Mouse (Mus musculus): ENCODE data around the gene Ccndbp1. TPM values are rescaled to one million over a fixed set of nuclear protein-coding genes. Genes with fewer than 3 reads are reported as not detected.
"Not testable (repeated sequence)": the region's sequence is repeated elsewhere in the genome, so short reads cannot be mapped to it uniquely, and the experiment has no call there.

Ccndbp1 gene
- polyA plus RNA-seq, 1 experiment from 2014 or later = 42.6 TPM

GRCm38 (mm10) chr2:120980861-120981260 is 27.3 kb upstream of the Ccndbp1 start:
- H3K27ac ChIP-seq (ENCODE audit: low read depth, low read length) = no peak overlapping the region
- no peaks in the 10 kb centered on the region for H3K9me3 ChIP-seq (ENCODE audit: control insufficient read depth, low read length)
- ATAC-seq (replicated peaks; ENCODE audit: low FRiP score) (no peak), DNase-seq (ENCODE audit: low spot score) (no peak)
- no peak overlapping the region for H3K4me3 ChIP-seq (ENCODE audit: low read depth, low read length)
- no peaks in the 10 kb centered on the region for H3K36me3 ChIP-seq (ENCODE audit: control insufficient read depth, insufficient read depth, low read length)
- H3K9ac ChIP-seq (ENCODE audit: low read depth, low read length) = no peak overlapping the region
- H3K4me1 ChIP-seq (replicated peaks; ENCODE audit: control insufficient read depth, insufficient read depth, low read length) = no peaks in the 10 kb centered on the region
- H3K27me3 ChIP-seq (replicated peaks; ENCODE audit: control insufficient read depth, insufficient read depth, low read length) = no peaks in the 10 kb centered on the region
- WGBS = 60% methylated on average over 2 of the region's 2 CpGs
- H3K4me2 ChIP-seq = no peak overlapping the region

GRCm38 (mm10) chr2:120983611-120984010 is 24.6 kb upstream of the Ccndbp1 start:
- 39% methylated on average over 2 of the region's 2 CpGs for WGBS
- no peak for ATAC-seq (replicated peaks; ENCODE audit: low FRiP score)
- Histone ChIP-seq H3K36me3 (ENCODE audit: control insufficient read depth, insufficient read depth, low read length) (no peaks in the 10 kb centered on the region), H3K4me1 (replicated peaks; ENCODE audit: control insufficient read depth, insufficient read depth, low read length) (no peaks in the 10 kb centered on the region), H3K9ac (ENCODE audit: low read depth, low read length) (no peak overlapping the region), H3K4me3 (ENCODE audit: low read depth, low read length) (no peak overlapping the region), H3K27ac (ENCODE audit: low read depth, low read length) (no peak overlapping the region), H3K4me2 (no peak overlapping the region), H3K27me3 (replicated peaks; ENCODE audit: control insufficient read depth, insufficient read depth, low read length) (no peaks in the 10 kb centered on the region), H3K9me3 (ENCODE audit: control insufficient read depth, low read length) (no peaks in the 10 kb centered on the region)
- DNase-seq (ENCODE audit: low spot score) = no peak

GRCm38 (mm10) chr2:120985241-120985640 is 23.0 kb upstream of the Ccndbp1 start:
- Histone ChIP-seq H3K27ac (ENCODE audit: low read depth, low read length) (no peak overlapping the region), H3K4me3 (ENCODE audit: low read depth, low read length) (no peak overlapping the region), H3K27me3 (replicated peaks; ENCODE audit: control insufficient read depth, insufficient read depth, low read length) (no peaks in the 10 kb centered on the region), H3K9me3 (ENCODE audit: control insufficient read depth, low read length) (no peaks in the 10 kb centered on the region), H3K36me3 (ENCODE audit: control insufficient read depth, insufficient read depth, low read length) (no peaks in the 10 kb centered on the region), H3K9ac (ENCODE audit: low read depth, low read length) (no peak overlapping the region), H3K4me1 (replicated peaks; ENCODE audit: control insufficient read depth, insufficient read depth, low read length) (no peaks in the 10 kb centered on the region), H3K4me2 (no peak overlapping the region)
- no peak for ATAC-seq (replicated peaks; ENCODE audit: low FRiP score)
- DNase-seq (ENCODE audit: low spot score) = no peak
- 89% methylated on average over 1 of the region's 1 CpGs for WGBS

GRCm38 (mm10) chr2:120991196-120991595 is 17.0 kb upstream of the Ccndbp1 start:
- H3K27ac ChIP-seq (ENCODE audit: low read depth, low read length) = no peak overlapping the region
- H3K4me1 ChIP-seq (replicated peaks; ENCODE audit: control insufficient read depth, insufficient read depth, low read length) = no peaks in the 10 kb centered on the region
- H3K36me3 ChIP-seq (ENCODE audit: control insufficient read depth, insufficient read depth, low read length) = no peaks in the 10 kb centered on the region
- DNase-seq (ENCODE audit: low spot score) (no peak), ATAC-seq (replicated peaks; ENCODE audit: low FRiP score) (no peak)
- WGBS = 77% methylated on average over 4 of the region's 4 CpGs
- H3K9me3 ChIP-seq (ENCODE audit: control insufficient read depth, low read length) = no peaks in the 10 kb centered on the region
- no peak overlapping the region for H3K9ac ChIP-seq (ENCODE audit: low read depth, low read length)
- H3K4me2 ChIP-seq = no peak overlapping the region
- no peaks in the 10 kb centered on the region for H3K27me3 ChIP-seq (replicated peaks; ENCODE audit: control insufficient read depth, insufficient read depth, low read length)
- H3K4me3 ChIP-seq (ENCODE audit: low read depth, low read length) = no peak overlapping the region

- not testable (repeated sequence) for H3K36me3 ChIP-seq (ENCODE audit: control insufficient read depth, insufficient read depth, low read length); DNase-seq (ENCODE audit: low spot score); H3K4me3 ChIP-seq (ENCODE audit: low read depth, low read length); H3K9ac ChIP-seq (ENCODE audit: low read depth, low read length); ATAC-seq (replicated peaks; ENCODE audit: low FRiP score); H3K27ac ChIP-seq (ENCODE audit: low read depth, low read length); H3K9me3 ChIP-seq (ENCODE audit: control insufficient read depth, low read length); H3K27me3 ChIP-seq (replicated peaks; ENCODE audit: control insufficient read depth, insufficient read depth, low read length); H3K4me1 ChIP-seq (replicated peaks; ENCODE audit: control insufficient read depth, insufficient read depth, low read length); H3K4me2 ChIP-seq
- WGBS = 86% methylated on average over 1 of the region's 1 CpGs
These were observed 11.6 kb upstream of the Ccndbp1 start for GRCm38 (mm10) chr2:120996607-120997006.

- no peaks in the 10 kb centered on the region for H3K9me3 ChIP-seq (ENCODE audit: control insufficient read depth, low read length)
- no peak overlapping the region for H3K9ac ChIP-seq (ENCODE audit: low read depth, low read length)
- no peaks in the 10 kb centered on the region for H3K36me3 ChIP-seq (ENCODE audit: control insufficient read depth, insufficient read depth, low read length)
- WGBS = 77% methylated on average over 8 of the region's 8 CpGs
- DNase-seq (ENCODE audit: low spot score) (no peak), ATAC-seq (replicated peaks; ENCODE audit: low FRiP score) (peak; percentile 53)
- no peaks in the 10 kb centered on the region for H3K27me3 ChIP-seq (replicated peaks; ENCODE audit: control insufficient read depth, insufficient read depth, low read length)
- H3K27ac ChIP-seq (ENCODE audit: low read depth, low read length) = no peak overlapping the region
- no peak overlapping the region for H3K4me2 ChIP-seq
- no peaks in the 10 kb centered on the region for H3K4me1 ChIP-seq (replicated peaks; ENCODE audit: control insufficient read depth, insufficient read depth, low read length)
- H3K4me3 ChIP-seq (ENCODE audit: low read depth, low read length) = no peak overlapping the region
These were observed 9.3 kb upstream of the Ccndbp1 start for GRCm38 (mm10) chr2:120998863-120999262.

GRCm38 (mm10) chr2:121003586-121003985 is 4.6 kb upstream of the Ccndbp1 start:
- no peak for DNase-seq (ENCODE audit: low spot score)

GRCm38 (mm10) chr2:121004018-121004811 is 4.0 kb upstream of the Ccndbp1 start:
- Histone ChIP-seq H3K27me3 (replicated peaks; ENCODE audit: control insufficient read depth, insufficient read depth, low read length) (no peaks in the 10 kb centered on the region), H3K36me3 (ENCODE audit: control insufficient read depth, insufficient read depth, low read length) (no peaks in the 10 kb centered on the region), H3K4me2 (no peak overlapping the region), H3K27ac (ENCODE audit: low read depth, low read length) (no peak overlapping the region), H3K9ac (ENCODE audit: low read depth, low read length) (no peak overlapping the region), H3K9me3 (ENCODE audit: control insufficient read depth, low read length) (no peaks in the 10 kb centered on the region), H3K4me3 (ENCODE audit: low read depth, low read length) (no peak overlapping the region), H3K4me1 (replicated peaks; ENCODE audit: control insufficient read depth, insufficient read depth, low read length) (peaks cover 3% of the 10 kb centered on the region; the same call in 1 of the 2 replicates)
- ATAC-seq (replicated peaks; ENCODE audit: low FRiP score) (no peak), DNase-seq (ENCODE audit: low spot score) (no peak)
- 75% methylated on average over 7 of the region's 7 CpGs for WGBS

More at GRCm38 (mm10) chr2:121003586-121003985, 4.6 kb upstream of the Ccndbp1 start:
- 69% methylated on average over 2 of the region's 2 CpGs for WGBS
- Histone ChIP-seq H3K9me3 (ENCODE audit: control insufficient read depth, low read length) (no peaks in the 10 kb centered on the region), H3K4me2 (no peak overlapping the region), H3K9ac (ENCODE audit: low read depth, low read length) (no peak overlapping the region), H3K27ac (ENCODE audit: low read depth, low read length) (no peak overlapping the region), H3K4me3 (ENCODE audit: low read depth, low read length) (no peak overlapping the region), H3K4me1 (replicated peaks; ENCODE audit: control insufficient read depth, insufficient read depth, low read length) (no peaks in the 10 kb centered on the region), H3K27me3 (replicated peaks; ENCODE audit: control insufficient read depth, insufficient read depth, low read length) (no peaks in the 10 kb centered on the region), H3K36me3 (ENCODE audit: control insufficient read depth, insufficient read depth, low read length) (no peaks in the 10 kb centered on the region)
- no peak for ATAC-seq (replicated peaks; ENCODE audit: low FRiP score)

GRCm38 (mm10) chr2:121006986-121007385 is 1.2 kb upstream of the Ccndbp1 start:
- Histone ChIP-seq H3K36me3 (ENCODE audit: control insufficient read depth, insufficient read depth, low read length) (peaks cover under 1% of the 10 kb centered on the region; the same call in 1 of the 2 replicates), H3K27ac (ENCODE audit: low read depth, low read length) (no peak overlapping the region), H3K4me3 (ENCODE audit: low read depth, low read length) (no peak overlapping the region), H3K9ac (ENCODE audit: low read depth, low read length) (no peak overlapping the region), H3K9me3 (ENCODE audit: control insufficient read depth, low read length) (no peaks in the 10 kb centered on the region), H3K4me1 (replicated peaks; ENCODE audit: control insufficient read depth, insufficient read depth, low read length) (peaks cover 5% of the 10 kb centered on the region; the same call in 1 of the 2 replicates), H3K27me3 (replicated peaks; ENCODE audit: control insufficient read depth, insufficient read depth, low read length) (no peaks in the 10 kb centered on the region), H3K4me2 (no peak overlapping the region)
- ATAC-seq (replicated peaks; ENCODE audit: low FRiP score) (no peak), DNase-seq (ENCODE audit: low spot score) (no peak)
- 82% methylated on average over 1 of the region's 1 CpGs for WGBS

Data from liver, embryonic 11.5 days (tissue).